Mouse (Mus musculus): ENCODE measurements around the gene Bicdl1. TPM values are rescaled to one million over a fixed set of nuclear protein-coding genes. Genes with fewer than 3 reads are reported as not detected.
A peak's percentile ranks its signal among the peaks of the same experiment; 100 is the strongest.
"Not testable (repeated sequence)": the region's sequence is repeated elsewhere in the genome, so short reads cannot be mapped to it uniquely, and the experiment has no call there.

Gene Bicdl1
- 10 to 100 TPM; 11.1 to 18.1 (median 14.6) TPM for total RNA-seq (2022)

DNA sequence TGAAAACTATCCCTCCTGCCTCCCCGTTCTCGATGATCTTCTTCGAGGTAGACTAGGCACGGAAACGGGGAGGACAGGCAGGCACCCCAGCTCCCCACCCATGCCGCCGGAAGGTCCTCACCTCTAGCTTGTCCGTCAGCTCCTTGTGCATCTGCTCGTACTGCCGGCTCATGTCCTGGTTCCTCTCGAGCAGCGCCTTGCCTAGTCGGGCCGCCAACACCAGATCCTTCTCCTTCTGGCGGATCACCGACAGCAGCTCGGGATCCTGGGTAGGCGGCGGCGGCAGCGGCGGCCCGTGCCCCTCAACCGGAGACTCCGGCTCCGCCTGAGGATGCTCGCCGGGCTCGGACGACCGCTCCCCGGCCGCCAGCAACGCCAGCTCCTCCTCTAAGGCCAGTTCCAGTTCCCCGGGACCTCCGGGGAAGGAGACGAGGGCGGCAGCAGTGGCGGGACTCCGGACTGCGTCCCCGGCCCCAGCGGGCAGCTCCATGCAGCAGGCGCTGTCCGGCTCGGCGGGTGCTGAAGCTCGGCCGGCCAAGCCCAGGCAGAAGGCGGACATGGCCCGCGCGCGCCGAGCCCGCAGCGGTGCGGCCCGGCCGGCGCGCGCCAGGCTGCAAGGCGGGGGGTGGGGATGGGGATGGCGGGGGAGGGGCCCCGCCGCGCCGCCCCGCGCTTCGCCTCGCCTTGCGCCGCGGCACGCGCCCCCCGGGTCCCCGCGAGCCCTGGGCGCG is at the start of gene Bicdl1:
Bicdl1 (minus strand) TSS at position 621 of the 731 bp plus-strand sequence.
- peak; percentile 60 for DNase-seq

DNA sequence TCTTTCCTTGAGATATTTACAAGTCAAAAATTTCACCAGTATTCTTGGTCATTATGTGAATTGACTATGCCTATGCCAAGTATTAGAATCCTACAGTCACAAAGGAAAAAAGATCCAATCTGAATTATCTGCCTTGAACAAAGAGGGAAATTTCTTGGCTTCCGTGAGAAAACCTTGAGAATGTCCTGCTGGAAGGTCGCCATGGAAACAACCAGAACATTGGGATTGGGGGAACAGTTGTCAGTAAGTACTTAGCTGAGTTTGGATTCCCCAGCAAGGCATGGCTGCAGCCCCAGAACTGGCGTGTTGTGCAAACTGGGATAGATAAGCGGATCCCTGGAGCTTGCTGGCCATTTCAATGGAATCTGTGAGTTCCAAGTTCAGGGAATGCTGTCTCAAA is 45.5 kb upstream of the Bicdl1 start:
- DNase-seq, result no peak

DNA sequence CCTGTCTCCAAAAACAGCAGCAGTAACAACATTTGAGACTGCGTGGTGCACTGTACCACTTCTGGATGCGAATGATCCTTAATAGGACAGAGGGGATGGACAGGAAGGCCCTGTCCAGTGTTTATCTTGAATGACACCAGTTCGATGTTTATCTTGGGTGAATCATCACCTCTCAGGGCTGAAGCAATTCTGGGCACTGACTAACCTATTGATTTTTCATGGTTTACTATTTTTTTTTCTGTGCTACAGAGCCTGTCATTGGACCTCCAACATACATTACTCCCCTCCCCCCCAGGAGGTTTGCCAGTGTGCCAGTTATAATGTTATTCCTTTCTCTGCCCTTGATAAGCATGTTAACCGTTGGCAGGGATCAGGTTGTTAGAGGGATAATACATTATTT is 43.9 kb upstream of the Bicdl1 start:
- no peak for DNase-seq

DNA sequence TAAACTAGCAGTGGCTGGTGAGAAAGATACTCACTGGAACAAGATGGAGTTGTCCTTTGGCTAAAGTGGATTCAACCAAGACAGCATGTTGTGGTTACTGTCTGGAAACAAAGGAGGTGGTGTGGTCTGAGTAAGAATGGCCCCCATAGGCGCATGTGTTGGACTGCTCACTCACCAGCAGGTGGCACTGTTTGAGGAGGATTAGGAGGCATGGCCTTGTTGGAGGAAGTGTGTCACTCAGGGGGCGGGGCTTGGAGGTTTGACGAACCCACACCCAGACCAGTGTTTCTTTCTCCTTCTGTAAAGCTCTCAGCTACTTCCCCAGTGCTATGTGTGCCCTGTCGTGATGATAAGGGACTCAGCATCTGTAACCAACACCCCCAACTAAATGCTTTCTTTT is 38.6 kb upstream of the Bicdl1 start:
- DNase-seq, result no peak

DNA sequence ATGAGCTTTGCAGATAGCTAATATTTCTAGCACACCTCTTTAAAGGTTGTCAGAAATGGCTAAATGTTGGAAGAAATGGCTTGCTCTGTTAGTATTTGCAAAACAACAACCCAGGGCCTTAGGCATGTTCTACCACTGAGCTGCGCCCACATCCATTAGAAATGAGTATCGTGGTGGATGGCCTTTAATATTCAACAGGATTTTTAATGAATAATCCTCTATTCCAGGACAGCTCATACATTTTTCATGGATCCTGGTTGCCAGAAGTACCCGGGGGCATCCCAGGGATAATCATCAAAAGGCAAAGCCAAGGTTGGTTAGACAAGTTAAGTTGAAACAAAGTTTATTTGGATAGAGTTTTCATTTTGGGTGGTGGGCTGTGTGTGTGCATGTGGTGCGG is 37.7 kb upstream of the Bicdl1 start:
- DNase-seq, result no peak

DNA sequence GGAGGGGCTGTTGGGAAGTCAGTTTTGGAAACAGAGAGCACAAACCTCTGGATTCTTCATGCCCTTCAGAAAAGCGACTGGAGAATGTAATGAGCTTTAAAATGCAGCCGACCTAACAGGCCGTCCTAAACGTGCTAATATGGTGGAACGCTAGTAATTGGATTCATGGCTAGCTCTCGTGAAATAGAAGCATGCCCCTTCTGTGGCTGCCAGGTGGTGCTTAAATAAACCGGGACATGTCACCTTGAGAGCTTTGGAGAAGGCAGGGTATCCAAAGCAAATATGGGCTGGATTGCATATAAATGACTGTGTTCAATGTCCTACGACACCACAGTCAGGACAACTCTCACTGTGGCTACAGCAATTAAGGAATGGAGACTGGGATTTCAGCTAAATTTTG is 35.4 kb upstream of the Bicdl1 start:
- DNase-seq, result no peak

DNA sequence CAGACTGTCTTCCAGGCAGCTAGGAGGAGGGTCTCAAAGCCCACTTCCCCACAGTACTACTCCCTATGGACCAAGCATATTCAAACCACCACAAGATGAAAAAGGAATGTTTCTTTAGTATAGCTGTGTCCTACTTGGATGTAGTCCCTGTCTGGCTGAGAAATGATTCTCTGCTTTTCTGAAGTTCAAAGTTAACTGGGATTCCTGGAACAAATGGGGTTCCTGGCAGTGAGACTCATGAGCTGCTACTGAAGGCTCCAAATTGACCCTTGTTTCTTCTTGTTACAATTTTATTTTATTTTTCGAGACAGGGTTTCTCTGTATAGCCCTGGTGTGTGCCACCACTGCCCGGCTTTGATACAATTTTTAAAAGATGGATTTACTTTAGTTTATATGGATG is 32.6 kb upstream of the Bicdl1 start:
- no peak for DNase-seq

DNA sequence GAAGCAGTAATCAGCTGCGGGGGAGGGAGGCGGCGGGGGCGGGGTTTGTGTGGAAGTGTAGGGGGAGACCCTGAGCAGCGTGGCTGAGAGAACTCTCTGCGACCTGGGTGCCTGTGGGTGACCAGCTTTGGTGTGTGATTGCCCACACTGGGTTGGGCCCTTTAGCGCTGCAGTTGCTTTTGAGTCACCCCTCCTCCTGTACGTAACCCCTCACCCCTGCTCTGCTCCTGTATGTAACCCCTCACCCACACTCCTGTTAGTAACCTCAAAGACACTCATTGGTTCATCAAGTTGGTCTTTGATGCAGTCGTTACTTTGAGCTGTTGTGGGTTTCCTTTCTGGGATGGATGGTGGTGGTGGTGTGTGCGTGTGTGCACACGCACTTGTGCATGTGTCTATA is 29.5 kb upstream of the Bicdl1 start:
- no peak for DNase-seq

DNA sequence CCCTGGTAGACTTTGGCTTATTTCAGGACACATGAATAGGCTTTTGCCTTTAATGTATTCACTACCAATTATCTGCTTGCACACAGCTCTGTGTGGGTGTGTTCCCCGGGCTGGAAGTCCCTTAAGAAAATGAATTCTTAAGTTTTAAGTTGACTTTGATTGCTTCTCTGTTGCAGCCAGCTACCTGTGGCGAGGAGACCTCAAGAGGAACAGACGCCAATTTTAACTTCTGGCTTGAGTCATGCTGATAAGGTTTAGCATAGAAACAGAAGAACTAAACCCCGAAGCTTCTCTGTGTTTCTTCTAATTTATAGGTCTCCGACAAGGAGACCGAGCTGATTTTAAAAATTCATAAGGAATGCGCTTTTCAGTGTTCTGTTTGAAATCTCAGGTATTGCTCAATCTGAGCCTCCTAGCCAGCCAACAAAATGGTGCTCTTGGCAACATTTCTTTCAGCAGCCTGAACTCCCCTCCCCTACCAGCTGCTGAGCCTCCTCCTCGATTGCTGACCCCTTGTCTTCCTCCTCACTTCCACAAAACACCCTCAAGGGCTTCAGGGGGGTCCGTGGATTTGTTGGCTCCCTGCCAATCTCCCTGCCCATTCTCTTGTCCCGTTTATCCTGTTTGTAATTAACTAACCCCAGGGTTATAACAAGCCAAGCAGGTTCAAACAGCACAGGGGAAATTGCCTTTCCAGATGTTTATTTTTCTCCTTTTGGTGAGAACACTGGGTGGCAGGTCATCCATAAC is 27.2 kb upstream of the Bicdl1 start:
- DNase-seq, result no peak

DNA sequence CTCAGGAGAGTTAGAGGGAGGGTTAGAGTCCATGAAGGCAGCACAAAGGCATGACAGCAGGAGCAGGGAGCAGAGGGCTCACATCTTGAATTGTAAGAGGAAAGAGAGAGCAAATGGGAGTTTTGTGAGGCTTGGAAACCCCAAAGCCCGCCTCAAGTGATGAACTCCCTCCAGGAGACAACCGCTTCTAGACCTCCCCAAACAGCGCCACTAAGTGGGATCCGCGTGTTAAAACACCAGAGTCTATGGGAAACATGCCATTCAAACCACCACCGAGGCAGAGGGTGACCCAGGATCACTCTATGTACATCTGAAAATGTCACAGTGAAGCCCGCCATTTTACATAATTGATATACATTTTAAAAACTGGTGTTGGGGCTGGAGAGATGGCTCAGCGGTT is 26.1 kb upstream of the Bicdl1 start:
- no peak for DNase-seq

DNA sequence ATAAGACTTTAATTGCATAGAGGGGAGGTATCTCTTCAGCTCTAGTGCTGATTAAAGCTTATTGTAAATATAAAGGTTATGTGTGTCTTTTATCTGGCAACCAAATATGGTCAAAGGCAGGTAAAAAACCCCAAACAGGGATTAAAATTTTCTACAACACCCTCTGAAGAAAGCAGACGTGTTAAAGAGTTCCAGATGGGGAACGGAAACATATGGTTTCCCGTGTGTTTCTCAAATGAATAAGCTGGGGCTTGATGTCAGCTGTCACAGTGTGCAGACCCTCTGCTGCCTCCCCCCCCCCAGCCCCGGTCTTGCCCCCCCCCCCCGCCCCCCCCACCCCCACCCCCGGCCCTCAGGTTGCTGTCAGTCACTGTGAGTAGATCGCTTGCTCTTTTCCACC is 24.1 kb upstream of the Bicdl1 start:
- DNase-seq, result no peak

DNA sequence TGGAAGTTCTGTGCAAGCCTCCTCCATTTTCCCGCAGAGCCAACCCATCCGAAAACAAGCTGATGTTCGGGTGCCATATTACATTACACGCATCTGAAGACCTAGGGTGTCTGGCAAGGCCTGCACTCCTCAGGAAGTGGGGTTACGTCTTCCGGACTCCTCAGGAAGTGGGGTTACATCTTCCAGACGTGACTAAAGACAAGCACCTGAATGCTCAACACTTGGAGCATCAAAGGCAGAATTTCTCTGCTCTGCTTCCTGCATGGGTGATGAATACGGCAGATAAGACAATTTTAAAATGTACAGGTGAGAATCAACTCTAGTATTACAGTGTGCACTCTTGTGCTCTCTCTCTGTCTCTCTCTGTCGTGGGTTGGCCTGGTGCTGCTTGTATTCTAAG is 23.4 kb upstream of the Bicdl1 start:
- no peak for DNase-seq

DNA sequence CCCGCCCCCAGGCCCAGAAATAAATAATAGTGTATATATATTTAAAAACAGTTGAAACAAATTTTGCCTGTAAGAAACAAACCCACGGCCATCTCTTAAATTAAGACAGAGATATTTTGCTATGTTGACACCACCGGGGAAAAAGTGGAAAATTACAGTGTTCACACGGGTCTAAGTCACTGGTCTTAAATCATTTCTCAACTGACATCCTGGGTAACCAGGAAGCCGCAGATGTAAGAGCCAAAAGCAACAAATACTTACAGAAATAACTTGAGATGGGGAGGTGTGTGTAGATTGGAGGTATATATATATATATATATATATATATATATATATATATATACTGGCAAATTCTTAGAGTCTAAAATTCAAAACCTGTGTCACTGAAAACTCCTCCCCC is 21.5 kb upstream of the Bicdl1 start:
- no peak for DNase-seq

DNA sequence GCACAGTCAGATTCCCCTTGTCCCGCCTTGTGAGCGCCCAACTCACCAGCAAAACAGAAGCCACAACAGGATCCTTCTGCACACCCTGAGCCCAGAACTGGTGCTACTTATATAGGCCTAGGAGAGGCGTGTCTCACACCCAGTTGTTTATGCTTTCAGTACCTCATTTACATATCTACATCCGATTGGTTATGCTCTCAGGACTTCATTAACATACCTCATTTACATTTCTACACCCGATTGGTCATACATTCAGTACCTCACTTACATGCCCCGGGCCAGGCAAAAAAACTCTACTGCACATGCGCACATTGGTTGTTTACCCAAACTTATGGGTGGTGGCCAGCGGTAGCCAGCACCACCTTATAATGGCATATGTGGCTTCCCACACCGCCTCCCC is 20.5 kb upstream of the Bicdl1 start:
- DNase-seq, result not testable (repeated sequence)

DNA sequence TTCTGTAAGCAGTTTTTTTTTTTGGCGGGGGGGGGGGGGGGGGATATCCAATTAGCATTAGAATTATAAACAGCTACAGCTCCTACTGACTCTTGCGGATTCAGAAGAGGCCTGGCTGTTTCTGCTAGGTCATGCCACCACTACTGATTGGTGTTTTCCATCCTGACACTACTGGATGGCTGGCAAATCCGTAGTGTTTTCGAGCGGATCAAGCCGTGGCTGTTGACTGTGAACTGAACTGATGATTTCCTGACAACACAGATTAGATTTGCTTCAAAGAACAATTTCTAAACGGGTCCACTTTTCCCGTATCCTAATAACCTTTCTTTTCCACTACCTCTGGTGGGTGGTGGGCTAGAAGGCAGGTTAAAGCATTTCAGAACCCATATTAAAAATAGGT is 16.9 kb upstream of the Bicdl1 start:
- no peak for DNase-seq

DNA sequence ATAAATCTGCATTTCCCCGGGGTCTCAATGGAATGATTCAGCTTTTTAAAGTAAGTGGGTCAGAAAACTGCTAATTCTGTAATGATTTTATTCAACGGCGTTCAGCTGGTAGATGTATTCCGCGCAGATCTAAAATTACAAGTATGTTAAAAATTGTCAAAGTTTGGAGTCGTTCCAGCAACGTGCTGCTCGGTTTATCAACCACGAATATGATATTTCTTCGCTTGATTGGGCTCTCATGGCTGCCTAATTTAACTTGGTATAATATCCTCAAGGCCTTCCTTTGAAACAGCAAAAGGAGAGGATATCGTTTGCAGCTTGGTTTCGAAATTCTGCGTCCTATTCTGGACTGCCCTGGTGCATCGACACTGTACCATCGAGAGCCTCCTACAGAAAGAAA is 13.9 kb upstream of the Bicdl1 start:
- DNase-seq, result no peak

DNA sequence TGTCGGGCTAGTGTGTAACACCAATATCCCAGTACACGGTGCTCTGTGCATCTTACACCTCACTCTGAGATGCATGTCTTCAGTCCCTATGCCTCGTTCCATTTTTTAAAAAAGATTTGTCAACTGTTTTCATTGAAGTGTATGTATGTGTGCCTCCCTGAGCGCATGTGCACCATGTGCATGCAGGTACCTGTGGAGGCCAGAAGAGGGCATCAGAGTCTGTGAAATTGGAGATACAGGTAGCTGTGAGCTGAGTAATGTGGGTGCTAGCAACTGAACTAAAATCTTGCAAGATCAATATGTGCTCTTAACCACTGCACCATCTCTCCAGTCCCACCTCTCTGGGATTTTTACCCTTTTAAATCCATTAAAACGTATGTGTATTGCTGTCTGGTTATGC is 6.6 kb upstream of the Bicdl1 start:
- no peak for DNase-seq

DNA sequence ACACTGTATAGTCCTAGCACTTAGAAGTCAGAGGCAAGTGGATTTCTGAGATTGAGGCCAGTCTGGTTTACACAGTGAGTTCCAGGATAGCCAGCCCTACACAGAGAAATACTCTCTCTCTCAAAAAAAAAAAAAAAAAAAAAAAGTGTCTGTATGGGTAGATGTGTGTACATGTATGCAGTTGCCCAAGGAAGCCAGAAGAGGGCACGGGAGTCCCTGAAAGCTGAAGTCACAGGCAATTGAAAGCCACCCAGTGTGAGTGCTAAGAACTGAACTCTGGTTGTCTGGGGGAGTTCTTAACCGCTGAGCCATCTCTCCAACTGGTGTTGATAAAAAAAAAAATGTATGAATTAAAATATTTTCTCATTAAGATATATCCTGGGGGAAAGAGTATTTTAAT is 3.1 kb upstream of the Bicdl1 start:
- DNase-seq, result no peak

DNA sequence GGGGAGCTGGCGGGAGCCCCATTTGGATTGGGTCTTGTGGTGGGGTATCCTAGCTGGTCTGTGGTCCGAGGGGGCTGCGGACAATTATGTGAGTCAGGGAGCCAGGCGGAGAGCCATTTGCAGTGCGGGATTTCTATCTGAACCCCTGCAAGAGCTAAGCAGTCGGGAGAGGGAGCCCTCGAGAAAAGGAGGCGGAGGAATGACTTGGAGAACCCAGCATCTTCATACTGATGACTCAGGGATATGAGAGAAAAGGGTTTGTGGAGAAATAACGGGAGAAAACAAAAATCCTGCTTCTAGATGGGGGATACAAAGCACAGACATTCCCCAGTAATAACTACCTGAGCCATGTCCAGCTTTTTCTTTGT is 1.4 kb upstream of the Bicdl1 start:
- no peak for DNase-seq

DNA sequence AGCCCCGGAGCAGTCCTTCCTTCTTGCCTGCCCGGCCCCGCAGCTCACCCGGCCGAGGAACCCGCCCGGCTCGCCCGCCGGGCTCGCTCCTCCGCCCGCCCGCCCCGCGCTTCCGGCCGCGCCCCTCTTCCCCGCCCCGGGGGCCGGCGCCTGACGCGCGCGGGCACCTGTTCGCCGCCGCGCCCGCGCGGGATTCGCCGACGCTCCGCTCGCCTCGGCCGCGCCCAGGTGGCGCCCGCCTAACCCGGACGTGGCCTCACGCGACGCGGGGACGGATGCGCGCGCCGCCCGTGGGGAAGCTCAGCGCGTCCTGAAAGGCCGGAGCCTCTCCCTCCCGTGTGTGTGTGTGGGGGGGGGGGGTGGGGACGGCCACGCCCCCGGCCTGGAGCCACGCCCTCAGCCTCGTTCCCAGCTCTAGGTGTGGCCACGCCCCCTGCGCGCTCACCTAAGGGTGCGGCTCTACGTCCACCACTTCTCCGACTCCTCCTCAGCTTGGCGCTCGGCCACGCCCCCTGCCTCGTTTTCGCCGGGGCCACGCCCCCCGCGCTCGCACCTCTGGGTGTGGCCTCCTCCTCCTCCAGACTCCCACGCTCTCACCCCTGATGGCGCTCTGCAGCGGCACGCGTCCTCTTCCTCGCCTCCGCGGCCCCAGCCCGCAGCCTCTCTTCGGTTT is 891 bp upstream of the Bicdl1 start:
- peak; percentile 79 for DNase-seq

DNA sequence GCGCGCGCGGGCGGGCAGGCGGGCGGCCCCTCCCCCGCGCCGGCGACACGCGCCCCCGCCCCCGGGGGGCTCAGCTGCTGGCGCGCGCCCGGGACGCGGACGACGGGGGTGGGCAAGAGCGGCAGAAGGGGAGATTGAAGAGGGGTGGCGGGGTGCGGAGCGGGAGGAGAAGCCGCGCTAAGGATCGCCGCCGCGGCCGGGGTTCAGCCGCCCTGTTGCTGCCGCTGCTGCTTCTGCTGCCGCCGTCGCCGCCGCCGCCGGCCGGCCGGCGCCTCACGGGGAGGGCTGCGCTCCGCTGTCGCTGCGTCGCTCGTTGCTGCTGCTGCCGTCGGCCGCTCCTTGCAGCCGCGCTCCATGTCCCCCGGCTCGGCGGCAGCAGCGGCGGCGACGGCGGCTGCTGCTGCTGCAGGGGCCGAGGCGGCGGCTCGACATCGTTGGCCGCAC is 333 bp upstream of the Bicdl1 start:
- no peak for DNase-seq

DNA sequence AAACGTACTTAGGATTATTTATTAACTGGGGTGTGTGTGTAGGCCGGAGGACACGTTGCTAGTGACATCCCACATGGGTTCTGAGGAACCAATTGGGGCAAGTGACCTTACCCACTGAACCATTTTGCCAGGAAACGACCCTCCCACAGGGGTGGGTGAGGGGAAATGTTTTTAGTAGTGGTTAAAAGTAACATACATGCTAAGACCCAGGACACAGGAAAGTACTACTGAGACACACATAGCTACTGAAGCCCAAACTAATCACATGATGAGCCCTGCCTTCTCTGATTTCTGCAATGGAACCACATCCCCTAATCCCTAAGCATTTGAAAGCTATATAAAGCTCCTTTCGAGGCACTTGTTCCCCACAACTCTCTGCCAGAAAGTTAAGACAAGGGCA is 1.1 kb downstream of the Bicdl1 start:
- no peak for DNase-seq

DNA sequence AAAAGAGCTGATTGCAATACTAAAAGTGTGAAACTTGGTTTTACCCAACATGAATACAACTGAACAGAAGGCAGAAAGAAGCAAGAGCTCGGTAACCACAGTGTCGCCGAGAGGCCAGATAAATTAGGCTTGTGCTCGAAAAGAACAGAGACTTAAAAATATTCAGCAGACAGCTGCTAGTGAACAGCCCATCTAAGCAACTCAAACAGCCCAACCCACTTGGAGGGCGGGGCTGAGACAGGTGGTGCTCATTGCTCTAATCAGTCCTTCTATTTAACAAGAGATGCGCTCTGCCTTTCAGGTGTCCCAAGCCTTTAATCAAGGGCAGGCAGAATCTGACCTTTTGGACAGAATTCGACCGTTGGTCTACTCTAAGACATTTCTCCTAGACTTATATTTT is 4.8 kb downstream of the Bicdl1 start:
- DNase-seq, result no peak

DNA sequence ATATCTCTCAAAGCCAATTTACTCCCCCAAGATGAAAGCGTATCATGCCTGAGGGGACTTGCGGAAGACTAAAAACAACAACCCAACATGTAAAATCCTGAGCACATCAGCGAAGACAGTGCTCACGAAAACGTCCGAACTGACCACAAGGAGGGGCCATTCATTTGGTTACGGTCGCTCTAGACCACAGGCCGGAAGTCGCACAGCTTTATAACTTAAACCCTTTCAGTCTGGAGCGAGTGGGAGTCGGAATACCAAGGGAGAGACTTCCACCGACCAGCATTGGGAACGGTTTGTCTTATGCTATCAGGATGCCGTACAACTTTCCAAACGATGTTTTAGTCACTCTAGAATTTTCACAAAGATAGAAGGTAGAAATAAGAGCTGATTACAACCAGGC is 5.4 kb downstream of the Bicdl1 start:
- DNase-seq, result no peak
